Mouse (Mus musculus) Patski (cell line): ENCODE data around the gene Zmym1. TPM values are rescaled to one million over a fixed set of nuclear protein-coding genes. Genes with fewer than 3 reads are reported as not detected.
"Not testable (repeated sequence)": the region's sequence is repeated elsewhere in the genome, so short reads cannot be mapped to it uniquely, and the experiment has no call there.

Experiments used
- ATAC-seq: fragments of 100-300 bp; one replicate; pipeline ENCODE4 v1.8.0; 2021
- CTCF ChIA-PET: fragments of 350-600 bp; sonication (Branson Sonifier 250); formaldehyde crosslinking; loops from one replicate; lab custom pipeline; 2022; ENCODE audit warnings: inconsistent platforms; lab: Charles Lee
- POLR2A ChIA-PET: fragments of 350-600 bp; sonication (Branson Sonifier 250); formaldehyde crosslinking; loops from one replicate; lab custom pipeline; 2022; ENCODE audit warnings: antibody characterized with exemption, inconsistent platforms; lab: Charles Lee
- DNase-seq: peaks from one replicate; pipeline ENCODE4 v3.0.0-alpha.2; 2011; ENCODE audit warnings: low read depth, low spot score
- H3K27me3 ChIP-seq: fragments of 371-371 bp; one replicate; pipeline ENCODE4 v1.5.1; 2021
- CTCF ChIP-seq: fragments of 100-300 bp; IDR thresholded peaks from one replicate; pipeline ENCODE4 v1.5.1; 2021
- in situ Hi-C: fragments of 300-500 bp; cut with MboI; formaldehyde crosslinking; loops from 3 replicates; pipeline ENCODE4 v1.11.1; 2018; ENCODE audit warnings: low pct_unique_long_range_greater_than_20kb, mixed read lengths
- polyA plus RNA-seq: library from polyadenylated mRNA; unstranded; gene quantifications from one replicate; pipeline ENCODE4 v1.2.3, GENCODE M21; 2021

The Zmym1 gene
- 5.7 TPM for polyA plus RNA-seq

- no peak for TF ChIP-seq CTCF
- in situ Hi-C loops = no loop called here
- H3K27me3 ChIP-seq = no peaks in the 10 kb centered on the region
- POLR2A ChIA-PET = interaction anchor here (0.6 to 1.5 kb wide), 2 partner anchors 13 to 17 kb away, joined by 3 read pairs; no protein-coding TSS in a partner anchor
- ATAC-seq (peak; percentile 65), DNase-seq (peak; percentile 24)
- CTCF ChIA-PET = no interaction called here
Measured at GRCm38 (mm10) chr4:127060585-127061290, at the start of gene Zmym1. Zmym1 (minus strand) TSS chr4:127061152.

DNA sequence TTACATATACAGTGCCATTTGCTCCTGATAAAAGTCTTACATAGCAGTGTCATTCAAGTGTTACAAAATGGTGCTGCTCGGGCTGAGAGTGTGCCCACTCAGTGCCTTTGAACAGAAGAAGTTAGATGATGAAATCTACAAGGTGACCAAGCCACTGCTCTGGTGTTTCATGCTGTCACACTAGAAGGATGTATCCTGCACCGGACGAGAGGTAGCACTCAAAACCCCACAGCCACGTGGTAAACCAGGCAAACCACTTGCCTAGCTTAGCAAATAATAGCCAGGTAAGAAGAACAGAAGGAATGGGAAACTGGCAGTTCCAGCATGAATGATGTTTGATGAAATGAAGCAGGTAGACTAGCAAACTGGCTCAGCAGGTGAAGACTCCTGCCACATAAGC, 49.6 kb upstream of the Zmym1 start:
- in situ Hi-C loops = loop anchor here (25.0 kb wide), 1 partner anchor 1477 kb away; no protein-coding TSS in a partner anchor
- TF ChIP-seq CTCF = no peak
- POLR2A ChIA-PET = no interaction called here
- DNase-seq (no peak), ATAC-seq (no peak)
- CTCF ChIA-PET = no interaction called here
- H3K27me3 ChIP-seq = no peaks in the 10 kb centered on the region

GRCm38 (mm10) chr4:127107566-127107965, 46.6 kb upstream of the Zmym1 start:
- DNase-seq (no peak), ATAC-seq (no peak)
- ChIA-PET CTCF (no interaction called here), POLR2A (interaction anchor here (1.0 kb wide), 1 partner anchor 13 kb away, joined by 3 read pairs; no protein-coding TSS in a partner anchor)
- H3K27me3 ChIP-seq = no peaks in the 10 kb centered on the region
- in situ Hi-C loops = loop anchor here (25.0 kb wide), 1 partner anchor 1480 kb away; no protein-coding TSS in a partner anchor
- TF ChIP-seq CTCF = no peak

- DNase-seq, in situ Hi-C loops, ATAC-seq, H3K27me3 ChIP-seq, POLR2A ChIA-PET, CTCF ChIA-PET: not testable (repeated sequence)
Measured at GRCm38 (mm10) chr4:127099552-127099951, 38.6 kb upstream of the Zmym1 start.

- no peak for TF ChIP-seq CTCF
- no peak for ATAC-seq
- POLR2A ChIA-PET = no interaction called here
- in situ Hi-C loops = no loop called here
- no peaks in the 10 kb centered on the region for H3K27me3 ChIP-seq
- no peak for DNase-seq
- CTCF ChIA-PET = no interaction called here
Measured at GRCm38 (mm10) chr4:127095090-127095489, 34.1 kb upstream of the Zmym1 start.

GRCm38 (mm10) chr4:127091188-127091587, 30.2 kb upstream of the Zmym1 start:
- CTCF ChIA-PET = interaction anchor here (1.0 kb wide), 1 partner anchor 9 kb away, joined by 4 read pairs; no protein-coding TSS in a partner anchor
- TF ChIP-seq CTCF = no peak
- in situ Hi-C loops = no loop called here
- DNase-seq (no peak), ATAC-seq (no peak)
- POLR2A ChIA-PET = no interaction called here
- H3K27me3 ChIP-seq = no peaks in the 10 kb centered on the region

GRCm38 (mm10) chr4:127085761-127086160, 24.8 kb upstream of the Zmym1 start:
- in situ Hi-C loops = no loop called here
- H3K27me3 ChIP-seq = no peaks in the 10 kb centered on the region
- ChIA-PET POLR2A (no interaction called here), CTCF (interaction anchor here (1.4 kb wide), 1 partner anchor 11 kb away, joined by 3 read pairs; no protein-coding TSS in a partner anchor)
- DNase-seq (no peak), ATAC-seq (no peak)
- no peak for TF ChIP-seq CTCF

GRCm38 (mm10) chr4:127083131-127083530, 22.2 kb upstream of the Zmym1 start:
- ChIA-PET POLR2A (no interaction called here), CTCF (interaction anchor here (1.6 kb wide), 1 partner anchor 9 kb away, joined by 4 read pairs; no protein-coding TSS in a partner anchor)
- DNase-seq (no peak), ATAC-seq (no peak)
- in situ Hi-C loops = no loop called here
- no peak for TF ChIP-seq CTCF
- H3K27me3 ChIP-seq = no peaks in the 10 kb centered on the region

DNA sequence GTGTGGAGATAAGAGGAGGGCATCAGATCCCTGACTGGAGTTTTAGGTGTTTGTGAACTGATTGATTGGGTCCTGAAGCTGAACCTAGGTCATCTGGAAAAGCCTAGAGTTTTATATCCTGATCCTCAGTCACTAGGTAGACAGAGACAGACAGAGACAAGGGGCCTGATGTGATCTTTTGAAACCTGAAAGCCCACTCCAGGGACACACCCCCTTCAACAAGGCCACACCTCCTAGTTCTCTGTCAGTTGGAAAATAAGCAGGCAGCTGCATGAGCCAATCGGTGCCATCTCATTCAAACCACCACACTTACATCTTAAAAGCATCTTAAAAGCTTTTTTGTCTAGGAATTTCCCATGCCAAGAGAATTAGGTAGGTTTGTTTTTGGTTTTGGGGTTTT, 19.9 kb upstream of the Zmym1 start:
- ChIA-PET POLR2A (no interaction called here), CTCF (no interaction called here)
- DNase-seq (no peak), ATAC-seq (no peak)
- H3K27me3 ChIP-seq = no peaks in the 10 kb centered on the region
- no peak for TF ChIP-seq CTCF
- in situ Hi-C loops = no loop called here

GRCm38 (mm10) chr4:127076875-127077548, 16.1 kb upstream of the Zmym1 start, which contains the start of gene Zmym6:
Zmym6 (plus strand) TSS chr4:127077383.
- no peaks in the 10 kb centered on the region for H3K27me3 ChIP-seq
- CTCF ChIA-PET = no interaction called here
- no peak for TF ChIP-seq CTCF
- in situ Hi-C loops = no loop called here
- ATAC-seq (peak; percentile 92), DNase-seq (peak; percentile 85)
- POLR2A ChIA-PET = interaction anchor here (1.4 kb wide), 1 partner anchor 56 kb away, joined by 3 read pairs; the partner anchor contains the start of gene Sfpq

- in situ Hi-C loops = no loop called here
- no peak for DNase-seq
- H3K27me3 ChIP-seq = no peaks in the 10 kb centered on the region
- peak; percentile 31 for TF ChIP-seq CTCF
- ChIA-PET POLR2A (no interaction called here), CTCF (no interaction called here)
- no peak for ATAC-seq
Measured at GRCm38 (mm10) chr4:127074915-127075314, 14.0 kb upstream of the Zmym1 start.
